Mouse (Mus musculus): ENCODE results near the gene Olfr655. TPM values are rescaled to one million over a fixed set of nuclear protein-coding genes. Genes with fewer than 3 reads are reported as not detected.

The Olfr655 gene
- not detected in 2 replicates for polyA plus RNA-seq (2011; ENCODE audit: insufficient read length, low read depth, missing spikeins)

- Histone ChIP-seq H3K27ac (ENCODE audit: insufficient read depth, low read length) (no peak within 1 kb of the TSS), H3K4me1 (ENCODE audit: control insufficient read depth, insufficient read depth, low read length) (no peaks in the 10 kb centered on the region), H3K4me3 (ENCODE audit: insufficient read depth, low read length) (no peak within 1 kb of the TSS)
- no peak for TF ChIP-seq POLR2A (IDR thresholded peaks at IDR 0.05; ENCODE audit: low read depth, low read length)
These were observed at the start of gene Olfr655 for GRCm38 (mm10) chr7:104601679-104602078. Olfr655 (minus strand) TSS chr7:104601779.

GRCm38 (mm10) chr7:104646841-104647482 is 45.4 kb upstream of the Olfr655 start, which contains the start of gene Olfr658:
Olfr658 (minus strand) TSS chr7:104647305.
- Histone ChIP-seq H3K4me1 (ENCODE audit: control insufficient read depth, insufficient read depth, low read length) (no peaks in the 10 kb centered on the region), H3K4me3 (ENCODE audit: insufficient read depth, low read length) (no peak within 1 kb of the TSS), H3K27ac (ENCODE audit: insufficient read depth, low read length) (no peak within 1 kb of the TSS)
- TF ChIP-seq CTCF (IDR thresholded peaks at IDR 0.05; ENCODE audit: borderline replicate concordance, insufficient read depth, low read length) (peak; percentile 57; the same call in 1 of the 2 replicates), POLR2A (IDR thresholded peaks at IDR 0.05; ENCODE audit: low read depth, low read length) (no peak)

- TF ChIP-seq CTCF (IDR thresholded peaks at IDR 0.05; ENCODE audit: borderline replicate concordance, insufficient read depth, low read length) (no peak), POLR2A (IDR thresholded peaks at IDR 0.05; ENCODE audit: low read depth, low read length) (no peak)
- Histone ChIP-seq H3K4me1 (ENCODE audit: control insufficient read depth, insufficient read depth, low read length) (no peaks in the 10 kb centered on the region), H3K27ac (ENCODE audit: insufficient read depth, low read length) (no peak within 1 kb of the TSS), H3K4me3 (ENCODE audit: insufficient read depth, low read length) (no peak within 1 kb of the TSS)
These were observed 22.9 kb upstream of the Olfr655 start, which contains the start of gene Olfr657 for GRCm38 (mm10) chr7:104624494-104624893. Olfr657 (plus strand) TSS chr7:104624794.

- no peaks in the 10 kb centered on the region for H3K4me1 ChIP-seq (ENCODE audit: control insufficient read depth, insufficient read depth, low read length)
- H3K27ac ChIP-seq (ENCODE audit: insufficient read depth, low read length): no peak within 1 kb of the TSS
- no peak within 1 kb of the TSS for H3K4me3 ChIP-seq (ENCODE audit: insufficient read depth, low read length)
- TF ChIP-seq CTCF (IDR thresholded peaks at IDR 0.05; ENCODE audit: borderline replicate concordance, insufficient read depth, low read length) (no peak), POLR2A (IDR thresholded peaks at IDR 0.05; ENCODE audit: low read depth, low read length) (no peak)
These were observed 12.1 kb upstream of the Olfr655 start, which contains the start of gene Olfr656 for GRCm38 (mm10) chr7:104613655-104614054. Olfr656 (plus strand) TSS chr7:104613955.

GRCm38 (mm10) chr7:104604727-104605126 is 3.1 kb upstream of the Olfr655 start:
- no peak for TF ChIP-seq CTCF (IDR thresholded peaks at IDR 0.05; ENCODE audit: borderline replicate concordance, insufficient read depth, low read length)
- TF ChIP-seq POLR2A (IDR thresholded peaks at IDR 0.05; ENCODE audit: low read depth, low read length): no peak
- Histone ChIP-seq H3K4me1 (ENCODE audit: control insufficient read depth, insufficient read depth, low read length) (no peaks in the 10 kb centered on the region), H3K4me3 (ENCODE audit: insufficient read depth, low read length) (no peak overlapping the region), H3K27ac (ENCODE audit: insufficient read depth, low read length) (no peak overlapping the region)

- no peak overlapping the region for H3K4me3 ChIP-seq (ENCODE audit: insufficient read depth, low read length)
- TF ChIP-seq POLR2A (IDR thresholded peaks at IDR 0.05; ENCODE audit: low read depth, low read length) (no peak), CTCF (IDR thresholded peaks at IDR 0.05; ENCODE audit: borderline replicate concordance, insufficient read depth, low read length) (peak; percentile 74; the same call in 1 of the 2 replicates)
- H3K27ac ChIP-seq (ENCODE audit: insufficient read depth, low read length): no peak overlapping the region
- no peaks in the 10 kb centered on the region for H3K4me1 ChIP-seq (ENCODE audit: control insufficient read depth, insufficient read depth, low read length)
These were observed 1.6 kb upstream of the Olfr655 start for GRCm38 (mm10) chr7:104603173-104603572.

GRCm38 (mm10) chr7:104588274-104588673 is 13.3 kb downstream of the Olfr655 start:
- no peak overlapping the region for H3K4me3 ChIP-seq (ENCODE audit: insufficient read depth, low read length)
- TF ChIP-seq POLR2A (IDR thresholded peaks at IDR 0.05; ENCODE audit: low read depth, low read length) (no peak), CTCF (IDR thresholded peaks at IDR 0.05; ENCODE audit: borderline replicate concordance, insufficient read depth, low read length) (no peak)
- H3K4me1 ChIP-seq (ENCODE audit: control insufficient read depth, insufficient read depth, low read length): no peaks in the 10 kb centered on the region
- H3K27ac ChIP-seq (ENCODE audit: insufficient read depth, low read length): no peak overlapping the region

GRCm38 (mm10) chr7:104586725-104587124 is 14.9 kb downstream of the Olfr655 start, which contains the start of gene Olfr654:
Olfr654 (plus strand) TSS chr7:104587025.
- Histone ChIP-seq H3K4me3 (ENCODE audit: insufficient read depth, low read length) (no peak within 1 kb of the TSS), H3K27ac (ENCODE audit: insufficient read depth, low read length) (no peak within 1 kb of the TSS), H3K4me1 (ENCODE audit: control insufficient read depth, insufficient read depth, low read length) (no peaks in the 10 kb centered on the region)
- TF ChIP-seq POLR2A (IDR thresholded peaks at IDR 0.05; ENCODE audit: low read depth, low read length): no peak
- TF ChIP-seq CTCF (IDR thresholded peaks at IDR 0.05; ENCODE audit: borderline replicate concordance, insufficient read depth, low read length): no peak

- no peak overlapping the region for H3K4me3 ChIP-seq (ENCODE audit: insufficient read depth, low read length)
- H3K27ac ChIP-seq (ENCODE audit: insufficient read depth, low read length): no peak overlapping the region
- TF ChIP-seq POLR2A (IDR thresholded peaks at IDR 0.05; ENCODE audit: low read depth, low read length): no peak
- no peak for TF ChIP-seq CTCF (IDR thresholded peaks at IDR 0.05; ENCODE audit: borderline replicate concordance, insufficient read depth, low read length)
- H3K4me1 ChIP-seq (ENCODE audit: control insufficient read depth, insufficient read depth, low read length): no peaks in the 10 kb centered on the region
These were observed 20.1 kb downstream of the Olfr655 start for GRCm38 (mm10) chr7:104581429-104581828.

- no peak overlapping the region for H3K27ac ChIP-seq (ENCODE audit: insufficient read depth, low read length)
- no peak overlapping the region for H3K4me3 ChIP-seq (ENCODE audit: insufficient read depth, low read length)
- H3K4me1 ChIP-seq (ENCODE audit: control insufficient read depth, insufficient read depth, low read length): no peaks in the 10 kb centered on the region
- no peak for TF ChIP-seq CTCF (IDR thresholded peaks at IDR 0.05; ENCODE audit: borderline replicate concordance, insufficient read depth, low read length)
- no peak for TF ChIP-seq POLR2A (IDR thresholded peaks at IDR 0.05; ENCODE audit: low read depth, low read length)
These were observed 20.7 kb downstream of the Olfr655 start for GRCm38 (mm10) chr7:104580846-104581245.

All from embryonic fibroblast, embryonic 13.5 days (primary cell).